In genomic region chr3:84075516-84075915, GRCm38 (mm10) we compare ENCODE assay signal across 20 mouse cellular contexts. TPM values are rescaled to one million over a fixed set of nuclear protein-coding genes. Genes with fewer than 3 reads are reported as not detected.
DNase-seq lines count a peak whose midpoint lies in the region.
"Had no signal": no experiment of that assay in that cellular context is flagged by ENCODE, and none has a peak within 500 bp of the region (broad histone marks: within the 10 kb centered on the region; RNA-seq: fewer than 3 reads in every experiment).

No protein-coding gene starts in this region.

- H3K27me3 ChIP-seq in limb, embryonic 10.5 days (ENCODE audit: low read depth, poor library complexity, severe bottlenecking) = no peaks in the 10 kb centered on the region
- H3K27me3 ChIP-seq: forebrain, embryonic 13.5 days; hindbrain, embryonic 13.5 days; limb, embryonic 15.5 days; lung, embryonic 15.5 days had no signal

- intact Hi-C loops in heart, postnatal 14 days (cut with DNase I) = no loop called here

- peak; percentile 89 for DNase-seq in heart, adult 11 months
- DNase-seq in heart, postnatal 14 days = no peak
- peak; percentile 74 to 76 for DNase-seq in spleen, postnatal 36 days (ENCODE audit: low spot score in 2 of 2)
- DNase-seq in spleen, postnatal 4 days (ENCODE audit: low spot score in 2 of 2) = no peak
- DNase-seq in lung, postnatal 25 days (ENCODE audit: low spot score) = peak; percentile 20
- DNase-seq in embryo, embryonic 9.5 days (ENCODE audit: extremely low spot score) = no peak
- no peak for DNase-seq in limb, embryonic 10.5 days (ENCODE audit: low spot score)
- DNase-seq in thymus, postnatal 4 days = no peak
- DNase-seq: adrenal gland, postnatal 14 days; cerebellum, adult 9-11 months; heart, adult 18-20 months; kidney, postnatal 10 days; layer of hippocampus, adult 9-11 months; right cerebral cortex, adult 18-20 months had no signal

- no peaks in the 10 kb centered on the region for H3K9me3 ChIP-seq in limb, embryonic 10.5 days (replicated peaks)
- H3K9me3 ChIP-seq: forebrain, embryonic 13.5 days; hindbrain, embryonic 13.5 days; limb, embryonic 15.5 days; lung, embryonic 15.5 days; midbrain, embryonic 10.5 days had no signal

- no peaks in the 10 kb centered on the region for H3K4me1 ChIP-seq in limb, embryonic 10.5 days
- H3K4me1 ChIP-seq: forebrain, embryonic 13.5 days; hindbrain, embryonic 13.5 days; limb, embryonic 15.5 days had no signal

- no peak overlapping the region for H3K4me3 ChIP-seq in limb, embryonic 10.5 days
- H3K4me3 ChIP-seq: forebrain, embryonic 13.5 days; hindbrain, embryonic 13.5 days; limb, embryonic 15.5 days; lung, embryonic 15.5 days; midbrain, embryonic 10.5 days; myocyte had no signal

- 87% methylated on average over 4 of the region's 4 CpGs for WGBS in limb, embryonic 10.5 days

- no peaks in the 10 kb centered on the region for H3K36me3 ChIP-seq in limb, embryonic 10.5 days
- H3K36me3 ChIP-seq: hindbrain, embryonic 13.5 days; limb, embryonic 15.5 days; lung, embryonic 15.5 days; midbrain, embryonic 10.5 days had no signal

- H3K27ac ChIP-seq in limb, embryonic 10.5 days = no peak overlapping the region
- H3K27ac ChIP-seq: forebrain, embryonic 13.5 days; hindbrain, embryonic 13.5 days; limb, embryonic 15.5 days; lung, embryonic 15.5 days; midbrain, embryonic 10.5 days had no signal

RNA-seq across cellular contexts. Expression of gene Tmem131l, which starts 35.5 kb away (rescaled TPM):
- total RNA-seq in heart, postnatal 14 days (2021) = 10 to 100 TPM; 31.4 to 33.6 TPM
- 79.5 and 84.5 TPM in 2 replicates for polyA plus RNA-seq in limb, embryonic 10.5 days (2016; fragmentation: Nextera tagmentation; extraction: Ambion mirVana)

Comparison
In these comparisons a context has a peak if more than half of its experiments do, and no peak if none do; other contexts are left out.
1. DNase-seq: peak in heart, adult 11 months (single experiment), spleen, postnatal 36 days (2 of 2) and lung, postnatal 25 days (single experiment); none in heart, postnatal 14 days (0 of 2), spleen, postnatal 4 days (0 of 2), embryo, embryonic 9.5 days (single experiment), limb, embryonic 10.5 days (single experiment) and thymus, postnatal 4 days (single experiment).